25 mouse cellular contexts compared by ENCODE assay signal in the genomic region with DNA sequence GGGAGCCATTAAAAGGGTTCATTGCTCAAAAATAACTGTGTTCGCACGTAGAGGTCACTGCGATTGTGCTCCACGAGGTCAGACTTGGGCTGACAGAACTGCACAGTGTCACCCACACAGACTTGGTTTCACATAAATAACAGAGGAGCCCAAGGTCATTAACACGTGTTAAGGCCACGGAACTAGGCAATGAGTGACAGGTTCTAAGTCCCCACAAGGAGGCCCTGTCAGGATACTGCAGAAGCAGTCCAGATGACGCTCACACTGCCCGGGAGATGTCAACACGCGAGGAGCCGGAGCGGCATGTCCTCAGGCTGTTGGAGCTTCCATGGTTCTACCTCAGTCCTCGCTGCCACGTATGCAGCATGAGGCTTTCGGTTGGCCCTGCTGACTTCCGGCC. TPM values are rescaled to one million over a fixed set of nuclear protein-coding genes. Genes with fewer than 3 reads are reported as not detected.
DNase-seq lines count a peak whose midpoint lies in the region; ATAC-seq lines count a peak whose summit lies in the region.
"Had no signal": no experiment of that assay in that cellular context is flagged by ENCODE, and none has a peak within 500 bp of the region (broad histone marks: within the 10 kb centered on the region; RNA-seq: fewer than 3 reads in every experiment).

No protein-coding gene starts in this region.

- no peak for ATAC-seq in heart, embryonic 13.5 days (ENCODE audit: extremely low read depth, insufficient number of reproducible peaks, low FRiP score, low TSS enrichment)
- ATAC-seq: activated CD4-positive, CD25-positive, alpha-beta regulatory T cell, adult 4 months; forebrain, embryonic 15.5 days; intestine, postnatal 0 days had no signal

- DNase-seq in adrenal gland, postnatal 14 days, result peak; percentile 15
- DNase-seq in adrenal gland, adult 18-20 months (ENCODE audit: low spot score in 2 of 2), result no peak
- DNase-seq in heart, adult 8-10 months (ENCODE audit: low spot score), result no peak
- DNase-seq in heart, postnatal 10 days, result peak; percentile 10 to 22
- no peak for DNase-seq in heart, adult 9 months (ENCODE audit: low spot score in 2 of 2)
- DNase-seq: adrenal gland, postnatal 10 days; cerebellum, adult 11-12 months; cerebellum, adult 8-10 months; cerebellum, postnatal 10 days; cerebellum, postnatal 36 days; embryo, embryonic 11 days; gastrocnemius, postnatal 25 days; kidney, adult 2 months had no signal

- H3K4me2 ChIP-seq in heart, embryonic 13.5 days, result no peak overlapping the region
- H3K4me2 ChIP-seq: embryonic facial prominence, embryonic 13.5 days; forebrain, embryonic 12.5 days; forebrain, embryonic 15.5 days; heart, embryonic 11.5 days; hindbrain, embryonic 12.5 days; hindbrain, embryonic 15.5 days had no signal

- peaks cover 6% of the 10 kb centered on the region; the same call in 1 of the 2 replicates for H3K4me1 ChIP-seq in heart, embryonic 13.5 days
- H3K4me1 ChIP-seq: embryonic facial prominence, embryonic 10.5 days; embryonic facial prominence, embryonic 13.5 days; forebrain, embryonic 15.5 days; hindbrain, embryonic 12.5 days; hindbrain, embryonic 15.5 days had no signal

- no peaks in the 10 kb centered on the region for H3K9me3 ChIP-seq in heart, embryonic 13.5 days
- H3K9me3 ChIP-seq: embryonic facial prominence, embryonic 10.5 days; embryonic facial prominence, embryonic 13.5 days; forebrain, embryonic 12.5 days; forebrain, embryonic 15.5 days; hindbrain, embryonic 12.5 days; hindbrain, embryonic 15.5 days had no signal

- H3K27ac ChIP-seq in heart, embryonic 13.5 days (replicated peaks), result peak overlapping the region; percentile 5; the same call in 1 of the 2 replicates
- H3K27ac ChIP-seq: embryonic facial prominence, embryonic 10.5 days; embryonic facial prominence, embryonic 13.5 days; forebrain, embryonic 12.5 days; forebrain, embryonic 15.5 days; hindbrain, embryonic 12.5 days; hindbrain, embryonic 15.5 days had no signal

- H3K9ac ChIP-seq in heart, embryonic 13.5 days, result no peak overlapping the region
- H3K9ac ChIP-seq: embryonic facial prominence, embryonic 13.5 days; forebrain, embryonic 12.5 days; forebrain, embryonic 15.5 days; hindbrain, embryonic 12.5 days; hindbrain, embryonic 15.5 days had no signal

- H3K4me3 ChIP-seq in heart, embryonic 13.5 days, result no peak overlapping the region
- H3K4me3 ChIP-seq: embryonic facial prominence, embryonic 10.5 days; embryonic facial prominence, embryonic 13.5 days; erythroblast, embryonic 14.5 days; forebrain, embryonic 12.5 days; forebrain, embryonic 15.5 days; hindbrain, embryonic 12.5 days; hindbrain, embryonic 15.5 days had no signal

- intact Hi-C loops in heart, postnatal 10 days (cut with DNase I), result no loop called here

- peaks cover 46% of the 10 kb centered on the region for H3K36me3 ChIP-seq in heart, embryonic 13.5 days
- H3K36me3 ChIP-seq: forebrain, embryonic 15.5 days; hindbrain, embryonic 15.5 days had no signal

- H3K27me3 ChIP-seq in heart, embryonic 13.5 days (replicated peaks), result no peaks in the 10 kb centered on the region
- H3K27me3 ChIP-seq: embryonic facial prominence, embryonic 13.5 days; forebrain, embryonic 12.5 days; forebrain, embryonic 15.5 days; hindbrain, embryonic 12.5 days; hindbrain, embryonic 15.5 days had no signal

- 66% methylated on average over 16 of the region's 16 CpGs for WGBS in heart, embryonic 13.5 days

RNA-seq across cellular contexts. Expression of a gene that starts 20.8 kb away (rescaled TPM):
- total RNA-seq in adrenal gland, postnatal 14 days (2021), result 0.56 and 0.82 TPM in 2 replicates
- 1 to 10 TPM in 1 of 2 experiments, under 1 TPM in 1; 0.36 to 1.7 TPM for total RNA-seq in adrenal gland, adult 18-20 months (2021)
- 0.27 and 0.38 TPM in 2 replicates for polyA plus RNA-seq in heart, embryonic 13.5 days (2015; fragmentation: Nextera tagmentation; extraction: Ambion mirVana)
- under 1 TPM in 1 of 4 experiments, not detected in 3; 0.20 TPM for total RNA-seq in heart, adult 8-10 months (2022)
- total RNA-seq in heart, postnatal 10 days (2021), result under 1 TPM; 0.07 to 0.79 TPM
- total RNA-seq: hematopoietic stem cell, adult 5-6 weeks had no signal
- polyA plus RNA-seq: erythroblast, embryonic 14.5 days had no signal

Comparison
In these comparisons a context has a peak if more than half of its experiments do, and no peak if none do; other contexts are left out.
1. DNase-seq: peak in adrenal gland, postnatal 14 days (single experiment) and heart, postnatal 10 days (2 of 2); none in adrenal gland, adult 18-20 months (0 of 2), heart, adult 8-10 months (single experiment) and heart, adult 9 months (0 of 2).